Mouse (Mus musculus) bone marrow, adult 2 months (tissue): Measurements from ENCODE around the gene Phf13. TPM values are rescaled to one million over a fixed set of nuclear protein-coding genes. Genes with fewer than 3 reads are reported as not detected.
A peak's percentile ranks its signal among the peaks of the same experiment; 100 is the strongest.
"Not testable (repeated sequence)": the region's sequence is repeated elsewhere in the genome, so short reads cannot be mapped to it uniquely, and the experiment has no call there.

Source experiments
- H3K27ac ChIP-seq: fragments of 200-500 bp; 2 replicates; pipeline ENCODE4 v1.5.1; 2012; ENCODE audit warnings: low read depth, mild to moderate bottlenecking, control low read depth, inconsistent platforms, low read length; ENCODE audit not compliant: control insufficient read depth, poor library complexity, insufficient read depth
- H3K4me1 ChIP-seq: fragments of 200-500 bp; 2 replicates; pipeline ENCODE4 v1.6.1; 2011; ENCODE audit warnings: low read length; ENCODE audit not compliant: control insufficient read depth, insufficient read depth
- H3K4me3 ChIP-seq: fragments of 200-500 bp; replicated peaks from 2 replicates; pipeline ENCODE3; 2011; ENCODE audit warnings: mild to moderate bottlenecking, low read depth, low read length, control low read depth; ENCODE audit not compliant: control insufficient read depth
- CTCF ChIP-seq: fragments of 200-500 bp; IDR thresholded peaks from 2 replicates; pipeline ENCODE4 v1.5.1; 2011; ENCODE audit warnings: low read length, control low read depth; ENCODE audit not compliant: control insufficient read depth, insufficient read depth
- POLR2A ChIP-seq: fragments of 200-500 bp; IDR thresholded peaks from 2 replicates; pipeline ENCODE4 v1.6.1; 2011; ENCODE audit warnings: low read depth, mild to moderate bottlenecking, control low read depth, low read length, borderline replicate concordance; ENCODE audit not compliant: control insufficient read depth
- whole genome bisulfite sequencing: fragments of 180-500 bp; shearing (Covaris S2); methylation state at CpG from one replicate; pipeline ENCODE4 v1.1.7; 2018; 5-methylcytosine and 5-hydroxymethylcytosine counted together
- polyA plus RNA-seq: library from polyadenylated mRNA; stranded (reverse); fragments of >200 nt; gene quantifications from 2 replicates; pipeline ENCODE4 v1.2.4, GENCODE M21; 2011; ENCODE audit warnings: low replicate concordance; ENCODE audit not compliant: missing spikeins, insufficient read depth, insufficient read length

Gene Phf13
- 1.9 and 2.8 TPM in 2 replicates for polyA plus RNA-seq

DNA sequence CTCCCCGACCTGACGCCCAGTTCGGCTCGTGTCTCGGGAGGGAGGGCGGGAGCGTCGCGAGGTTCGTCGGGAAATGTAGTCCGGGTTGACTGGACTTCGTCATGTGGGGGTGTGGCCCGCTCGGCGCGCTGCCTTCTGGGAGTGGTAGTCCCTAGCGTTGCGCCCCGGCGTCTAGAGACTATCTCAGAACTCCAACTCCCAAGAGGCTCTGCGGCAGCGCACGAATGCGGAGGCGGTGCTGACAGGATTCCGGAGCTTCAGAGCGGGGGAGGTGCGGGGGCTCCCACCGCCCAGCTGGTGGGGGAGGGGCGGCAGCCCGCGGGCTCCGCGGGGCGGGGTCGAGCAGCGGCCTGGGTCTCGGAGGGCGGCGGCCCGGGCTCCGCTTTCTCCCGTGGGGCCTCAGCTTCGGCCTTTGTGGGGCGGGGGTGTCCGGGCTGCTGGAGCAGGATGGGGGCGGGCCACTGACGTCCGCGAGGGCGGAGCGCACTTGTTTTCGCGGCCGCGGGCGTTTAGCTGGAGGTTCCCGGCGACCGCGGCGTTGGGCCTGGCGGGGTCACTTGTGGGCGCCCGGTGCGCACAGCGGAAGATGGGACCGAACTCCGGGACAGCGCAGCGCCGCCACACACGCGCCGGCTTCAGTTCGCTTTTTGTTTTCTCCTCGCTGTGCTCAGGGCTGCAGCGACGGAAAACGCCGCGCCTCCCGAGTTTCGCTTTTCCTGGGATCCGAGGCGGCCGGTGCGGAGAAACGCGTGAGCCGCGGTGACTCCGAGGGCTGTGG lies at the start of gene Phf13:
TSS of gene Phf13 (minus strand) at position 86 of the 778 bp plus-strand sequence.
- peak within 1 kb of the TSS; percentile 93 for H3K27ac ChIP-seq
- no peak; the same call in 1 of the 2 replicates for TF ChIP-seq CTCF
- peak; percentile 85; the same call in 1 of the 2 replicates for TF ChIP-seq POLR2A

DNA sequence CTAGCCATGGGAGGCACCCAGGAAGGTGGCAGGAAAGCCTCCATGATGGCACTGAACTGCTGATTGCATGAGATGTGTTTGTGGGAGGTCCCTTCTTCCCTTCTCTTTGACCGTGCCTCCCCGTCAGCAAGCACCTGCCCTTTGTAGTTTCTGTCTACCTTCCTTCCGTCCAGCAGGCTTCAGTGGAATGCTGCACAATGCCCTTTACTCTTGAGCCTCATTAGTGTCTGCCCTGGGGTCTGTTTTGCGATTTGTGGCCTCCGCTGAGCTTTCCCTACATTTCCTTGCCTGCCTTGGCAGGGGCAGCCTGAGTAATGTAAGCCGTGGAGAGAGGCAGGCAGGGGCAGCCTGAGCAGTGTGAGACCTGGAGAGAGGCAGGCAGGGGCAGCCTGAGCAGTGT lies 48.6 kb upstream of the Phf13 start:
- 87% methylated on average over 6 of the region's 6 CpGs for WGBS
- H3K4me1 ChIP-seq = 0 out of 2 replicates have a peak, but pooled peaks cover 3% of the 10 kb centered on the region

More for the DNA sequence above, at the start of gene Phf13:
- Histone ChIP-seq H3K4me1 (no peaks in the 10 kb centered on the region; the same call in 1 of the 2 replicates), H3K4me3 (peak within 1 kb of the TSS; percentile 98)
- WGBS = under 1% methylated on average over 94 of the region's 94 CpGs

DNA sequence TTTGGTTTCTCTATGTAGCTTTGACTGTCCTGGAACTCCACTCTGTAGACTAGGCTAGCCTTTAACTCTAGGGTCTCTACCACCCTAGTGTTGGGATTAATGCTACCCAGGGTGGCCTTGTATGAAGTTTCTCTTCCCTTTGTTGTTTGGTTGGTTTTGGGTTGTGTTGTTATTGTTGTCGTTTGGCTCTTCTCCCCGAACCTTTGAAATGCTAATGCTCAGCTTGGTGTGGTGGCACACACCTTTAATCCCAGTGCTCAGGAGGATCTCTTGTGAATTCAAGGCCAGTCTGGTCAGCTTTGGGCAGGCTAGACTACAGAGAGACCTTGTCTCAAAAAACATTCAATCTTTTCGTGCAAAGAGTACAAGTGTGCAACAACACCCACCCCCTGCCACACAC lies 47.1 kb upstream of the Phf13 start:
- H3K4me3 ChIP-seq = no peak overlapping the region
- TF ChIP-seq POLR2A = no peak

More for the DNA sequence above, 48.6 kb upstream of the Phf13 start:
- Histone ChIP-seq H3K27ac (no peak overlapping the region), H3K4me3 (no peak overlapping the region)
- TF ChIP-seq CTCF (no peak), POLR2A (no peak)

DNA sequence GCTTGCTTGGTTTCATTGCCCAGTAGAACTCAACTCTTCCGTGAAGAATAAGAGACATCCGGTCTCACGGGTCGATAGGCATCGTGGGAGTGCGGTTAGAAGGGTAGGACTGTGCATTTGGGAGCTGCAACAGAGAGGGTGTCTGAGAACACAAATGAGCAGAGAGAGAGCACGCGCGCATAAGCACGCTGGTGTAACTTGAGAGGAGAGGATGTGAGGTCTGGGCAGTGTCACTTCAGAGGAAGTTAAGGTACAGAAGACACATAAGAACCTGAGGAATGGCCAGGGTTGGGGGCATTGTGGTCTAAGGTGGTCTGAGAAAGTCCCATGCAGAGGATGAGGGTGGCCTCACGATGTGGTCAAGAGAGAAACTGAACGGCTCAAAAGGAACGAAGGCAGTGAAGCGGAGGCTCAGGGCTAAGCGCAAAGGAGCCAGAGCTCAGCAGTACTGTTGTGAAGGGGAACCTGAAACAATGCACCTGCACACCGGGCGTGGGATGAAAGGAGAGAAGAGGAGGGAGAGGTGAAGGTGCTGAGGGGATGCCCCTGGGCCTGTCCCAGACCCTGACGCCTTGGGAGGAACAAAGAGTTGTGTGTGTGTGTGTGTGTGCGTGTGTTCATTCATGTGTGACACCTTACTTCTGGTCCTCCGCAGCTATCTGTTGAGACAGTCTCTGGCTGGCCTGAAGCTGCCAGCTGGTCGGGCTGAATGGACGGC lies 46.0 kb upstream of the Phf13 start:
- H3K27ac ChIP-seq = no peak overlapping the region
- peaks cover 3% of the 10 kb centered on the region; the same call in 1 of the 2 replicates for H3K4me1 ChIP-seq
- no peak overlapping the region for H3K4me3 ChIP-seq
- no peak; the same call in 1 of the 2 replicates for TF ChIP-seq CTCF
- TF ChIP-seq POLR2A = no peak
- 92% methylated on average over 22 of the region's 22 CpGs for WGBS

More for the DNA sequence above, 47.1 kb upstream of the Phf13 start:
- Histone ChIP-seq H3K4me1 (peaks cover 3% of the 10 kb centered on the region; the same call in 1 of the 2 replicates), H3K27ac (no peak overlapping the region)
- WGBS = 89% methylated on average over 3 of the region's 3 CpGs

DNA sequence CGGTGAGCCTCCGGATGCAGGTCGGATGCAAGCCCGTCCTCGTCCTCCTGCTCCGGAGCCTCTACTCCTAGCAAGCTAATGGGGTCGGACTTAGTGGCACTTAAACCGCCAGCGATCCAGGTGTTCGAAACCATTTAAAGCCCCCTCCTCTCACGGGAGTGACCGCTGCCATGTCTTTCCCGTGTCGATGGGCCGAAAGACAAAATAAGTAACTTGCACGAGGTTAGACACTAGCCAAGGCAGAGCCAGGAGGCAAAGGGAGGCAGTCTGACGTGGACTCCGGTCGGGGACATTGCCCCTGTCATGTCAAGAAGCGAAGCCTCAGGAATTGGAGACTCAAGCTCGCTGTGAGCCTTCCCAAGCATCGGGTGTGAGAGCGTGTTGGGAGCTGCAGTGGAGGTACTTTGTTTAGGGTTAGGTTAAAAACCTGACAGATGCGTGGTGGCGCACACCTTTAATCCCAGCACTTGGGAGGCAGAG lies 43.8 kb upstream of the Phf13 start:
- TF ChIP-seq POLR2A = no peak
- TF ChIP-seq CTCF = no peak
- peaks cover 3% of the 10 kb centered on the region; the same call in 1 of the 2 replicates for H3K4me1 ChIP-seq
- no peak overlapping the region for H3K27ac ChIP-seq
- peak overlapping the region; percentile 86 for H3K4me3 ChIP-seq
- 3% methylated on average over 25 of the region's 25 CpGs for WGBS

DNA sequence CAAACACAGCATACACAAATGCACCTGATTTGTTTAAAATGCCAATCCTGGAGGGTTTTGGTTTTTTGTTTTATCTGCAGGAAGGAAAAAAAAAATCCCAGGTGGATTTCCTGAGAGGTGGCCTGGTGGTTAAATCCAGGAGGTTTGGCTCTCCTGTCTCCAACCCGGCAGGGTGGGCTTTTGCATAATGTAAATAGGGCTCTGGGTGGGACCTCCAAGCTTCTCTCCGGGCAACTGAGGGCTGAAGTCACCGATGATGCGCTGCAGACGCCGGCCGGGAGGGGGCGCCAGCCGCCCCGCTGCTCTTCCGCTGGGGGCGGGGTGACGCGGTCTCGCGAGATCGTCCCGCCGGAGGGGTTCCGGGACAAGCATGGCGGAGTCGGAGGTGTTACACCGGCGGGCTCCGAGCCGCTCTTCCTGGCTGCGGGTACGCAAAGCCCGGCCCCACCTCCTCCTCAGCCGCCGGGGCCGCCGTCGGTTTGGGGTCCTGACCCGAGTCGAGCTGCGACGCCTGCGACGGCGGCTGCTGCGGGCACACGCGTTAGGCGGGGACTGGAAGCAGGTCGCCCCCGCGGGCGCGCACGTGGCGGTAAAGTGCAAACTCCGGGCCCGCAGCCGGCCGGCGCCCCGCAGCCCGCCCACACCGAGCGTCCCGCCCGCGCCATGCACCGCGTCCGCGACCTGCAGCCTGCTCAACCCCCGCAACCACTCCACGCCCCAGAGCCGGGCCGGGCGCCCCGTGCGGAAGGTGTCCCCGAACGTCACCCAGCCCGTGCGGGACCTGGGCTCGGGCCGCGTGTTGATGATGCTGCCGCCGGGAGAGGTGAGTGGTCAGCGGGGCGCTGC lies 43.1 kb upstream of the Phf13 start, which contains the start of gene Nol9:
TSS of gene Nol9 (plus strand) at position 337 of the 846 bp plus-strand sequence.
- Histone ChIP-seq H3K27ac (peak within 1 kb of the TSS; percentile 49; the same call in 1 of the 2 replicates), H3K4me3 (peak within 1 kb of the TSS; percentile 86), H3K4me1 (peaks cover 3% of the 10 kb centered on the region; the same call in 1 of the 2 replicates)
- TF ChIP-seq CTCF = peak; percentile 92
- TF ChIP-seq POLR2A = peak; percentile 73; the same call in 1 of the 2 replicates
- WGBS = under 1% methylated on average over 86 of the region's 86 CpGs

DNA sequence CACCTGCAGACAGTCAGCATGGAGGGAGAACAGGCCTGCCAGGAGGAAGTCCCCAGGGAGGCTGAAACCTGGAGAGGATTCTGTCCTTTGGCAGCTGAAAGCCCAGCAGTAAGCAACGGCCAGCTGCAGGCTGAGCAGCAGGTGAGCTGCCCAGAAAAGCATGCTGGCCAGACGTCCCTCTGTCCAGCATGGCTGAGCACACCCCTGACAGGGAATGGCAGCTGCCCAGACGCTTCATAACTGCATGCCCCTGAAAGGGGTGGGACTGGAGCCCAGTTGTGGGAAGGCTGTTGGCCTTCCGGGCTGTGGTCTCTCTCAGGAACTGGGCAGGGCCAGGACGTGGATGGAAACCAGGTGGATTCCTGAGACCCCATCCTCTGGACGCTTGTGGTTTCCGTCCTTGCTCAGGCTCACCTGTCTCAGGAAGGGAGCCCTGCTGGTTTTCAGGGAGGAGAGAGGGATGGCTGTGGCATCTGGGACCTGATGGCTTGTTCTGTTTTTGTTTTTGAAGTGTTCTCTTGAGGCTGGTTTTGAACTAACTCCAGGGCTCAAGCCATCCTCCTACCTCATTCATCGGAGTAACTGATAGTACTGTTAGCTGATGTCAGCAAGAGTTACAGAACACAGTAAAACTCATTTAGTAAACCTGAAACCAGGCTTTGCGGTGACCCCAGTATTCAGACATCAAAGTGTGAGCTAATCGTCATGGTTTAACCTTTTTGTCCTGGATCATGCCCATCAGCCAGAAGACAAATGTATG lies 42.3 kb upstream of the Phf13 start, which contains the start of gene Tas1r1:
TSS of gene Tas1r1 (minus strand) at position 344 of the 760 bp plus-strand sequence.
- H3K4me1 ChIP-seq = peaks cover 3% of the 10 kb centered on the region; the same call in 1 of the 2 replicates
- peak within 1 kb of the TSS; percentile 49; the same call in 1 of the 2 replicates for H3K27ac ChIP-seq
- no peak for TF ChIP-seq POLR2A
- TF ChIP-seq CTCF = no peak
- 19% methylated on average over 10 of the region's 10 CpGs for WGBS
- peak within 1 kb of the TSS; percentile 86 for H3K4me3 ChIP-seq

DNA sequence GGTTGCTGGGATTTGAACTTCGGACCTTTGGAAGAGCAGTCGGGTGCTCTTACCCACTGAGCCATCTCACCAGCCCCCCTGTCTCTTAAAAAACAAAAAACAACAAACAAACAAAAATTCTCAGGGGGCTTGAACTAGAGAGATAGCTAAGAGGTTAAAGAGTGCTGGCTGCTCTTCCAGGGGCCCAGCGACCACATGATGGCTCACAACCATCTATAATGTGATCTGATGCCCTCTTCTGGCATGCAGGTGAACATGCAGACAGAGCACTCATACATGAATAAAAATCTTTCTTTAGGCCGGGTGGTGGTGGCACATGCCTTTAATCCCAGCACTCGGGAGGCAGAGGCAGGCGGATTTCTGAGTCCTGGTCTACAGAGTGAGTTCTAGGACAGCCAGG lies 40.4 kb upstream of the Phf13 start:
- H3K4me1 ChIP-seq, H3K27ac ChIP-seq, H3K4me3 ChIP-seq: not testable (repeated sequence)
- 82% methylated on average over 6 of the region's 6 CpGs for WGBS
